Mouse (Mus musculus) forebrain, embryonic 12.5 days (tissue): ENCODE results near the gene P3h3. TPM values are rescaled to one million over a fixed set of nuclear protein-coding genes. Genes with fewer than 3 reads are reported as not detected.
"Not testable (repeated sequence)": the region's sequence is repeated elsewhere in the genome, so short reads cannot be mapped to it uniquely, and the experiment has no call there.

Experiments
- ATAC-seq: fragments of 200-750 bp; cut with Nextera tagmentation; 2 replicates; pipeline ENCODE4 v1.8.0; 2017; ENCODE audit warnings: moderate TSS enrichment; ENCODE audit not compliant: low FRiP score
- H3K27ac ChIP-seq: fragments of 300-500 bp; sonication (generic); 2 replicates; pipeline ENCODE4 v1.5.1; 2016; ENCODE audit warnings: mild to moderate bottlenecking
- H3K27me3 ChIP-seq: fragments of 300-500 bp; sonication (generic); 2 replicates; pipeline ENCODE4 v1.6.1; 2016; ENCODE audit warnings: mild to moderate bottlenecking
- H3K36me3 ChIP-seq: fragments of 300-500 bp; sonication (generic); replicated peaks from 2 replicates; pipeline ENCODE4 v1.6.1; 2016; ENCODE audit warnings: mild to moderate bottlenecking
- H3K4me1 ChIP-seq: fragments of 300-500 bp; sonication (generic); 2 replicates; pipeline ENCODE4 v1.6.1; 2016
- H3K4me2 ChIP-seq: fragments of 300-500 bp; sonication (generic); 2 replicates; pipeline ENCODE4 v1.6.1; 2016; ENCODE audit warnings: mild to moderate bottlenecking, moderate library complexity
- H3K4me3 ChIP-seq: fragments of 300-500 bp; sonication (generic); replicated peaks from 2 replicates; pipeline ENCODE4 v1.5.1; 2016; ENCODE audit warnings: mild to moderate bottlenecking
- H3K9ac ChIP-seq: fragments of 300-500 bp; sonication (generic); 2 replicates; pipeline ENCODE4 v1.6.1; 2016; ENCODE audit warnings: mild to moderate bottlenecking
- H3K9me3 ChIP-seq: fragments of 300-500 bp; sonication (generic); 2 replicates; pipeline ENCODE4 v1.6.1; 2016
- WGBS: fragments of 180-500 bp; shearing (Covaris S2); methylation state at CpG from one replicate; pipeline ENCODE4 v1.1.7; 2016; 5-methylcytosine and 5-hydroxymethylcytosine counted together
- polyA plus RNA-seq: library from polyadenylated mRNA; unstranded; fragments of >200 nt; fragmentation: Nextera tagmentation; extraction: Ambion mirVana; gene quantifications from 2 replicates; pipeline ENCODE4 v1.2.1, GENCODE M21; 2016

The P3h3 gene
- polyA plus RNA-seq, 1 experiment from 2014 or later = 19.8 TPM

DNA sequence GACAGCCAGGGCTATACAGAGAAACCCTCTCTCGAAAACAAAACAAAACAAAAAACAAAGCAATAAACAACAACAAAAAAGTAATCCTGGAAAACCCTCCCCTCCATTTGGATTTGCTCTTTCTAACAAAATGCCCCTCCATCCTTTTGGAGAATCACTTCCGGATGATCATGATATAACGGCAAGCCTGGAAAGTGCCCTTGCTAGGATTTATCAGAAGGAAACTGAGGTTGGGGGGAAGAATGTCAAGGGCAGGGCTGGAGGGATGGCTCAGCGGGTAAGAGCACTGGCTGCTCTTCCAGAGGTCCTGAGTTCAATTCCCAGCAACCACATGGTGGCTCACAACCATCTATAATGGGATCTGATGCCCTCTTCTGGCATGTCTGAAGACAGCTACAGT is 53.9 kb downstream of the P3h3 start:
- H3K4me3 ChIP-seq, H3K9ac ChIP-seq, H3K27me3 ChIP-seq, H3K4me2 ChIP-seq, H3K36me3 ChIP-seq, H3K27ac ChIP-seq, H3K9me3 ChIP-seq, ATAC-seq: not testable (repeated sequence)
- 99% methylated on average over 4 of the region's 4 CpGs for WGBS
- H3K4me1 ChIP-seq = peaks cover 22% of the 10 kb centered on the region

- Histone ChIP-seq H3K27me3 (no peaks in the 10 kb centered on the region), H3K36me3 (no peaks in the 10 kb centered on the region), H3K4me3 (no peak overlapping the region), H3K9ac (no peak overlapping the region), H3K4me1 (peaks cover 16% of the 10 kb centered on the region), H3K27ac (no peak overlapping the region), H3K4me2 (no peak overlapping the region), H3K9me3 (no peaks in the 10 kb centered on the region)
- ATAC-seq = no peak
- WGBS = 80% methylated on average over 3 of the region's 3 CpGs
These were observed 54.5 kb downstream of the P3h3 start for GRCm38 (mm10) chr6:124803061-124803460.

DNA sequence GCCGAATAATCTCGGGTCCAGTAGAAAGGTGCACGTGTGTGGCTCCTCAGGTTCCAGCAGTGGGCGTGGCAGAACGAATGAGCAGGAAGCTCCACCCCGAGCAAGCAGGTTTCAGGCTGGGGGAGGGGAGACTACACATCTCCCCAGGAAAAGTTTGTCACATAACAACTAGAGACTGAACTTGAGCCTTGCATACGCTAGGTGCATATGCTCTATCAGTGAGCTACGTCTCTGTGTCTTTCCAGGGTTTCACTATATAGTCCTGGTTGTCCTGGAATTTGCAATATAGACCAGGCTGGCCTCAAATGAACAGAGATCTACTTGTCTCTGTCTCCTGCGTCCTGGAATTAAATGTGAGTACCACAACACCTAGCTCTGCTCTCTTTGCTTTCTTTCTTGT is 55.2 kb downstream of the P3h3 start:
- WGBS = 11% methylated on average over 6 of the region's 9 CpGs
- H3K27ac ChIP-seq = not testable (repeated sequence)

GRCm38 (mm10) chr6:124796200-124796599 is 61.4 kb downstream of the P3h3 start:
- no peak for ATAC-seq
- 87% methylated on average over 2 of the region's 2 CpGs for WGBS
- Histone ChIP-seq H3K9ac (no peak overlapping the region), H3K4me2 (no peak overlapping the region), H3K4me1 (0 out of 2 replicates have a peak, but pooled peaks cover 5% of the 10 kb centered on the region), H3K9me3 (no peaks in the 10 kb centered on the region), H3K4me3 (no peak overlapping the region), H3K36me3 (no peaks in the 10 kb centered on the region), H3K27me3 (no peaks in the 10 kb centered on the region), H3K27ac (no peak overlapping the region)

More for the DNA sequence above, 55.2 kb downstream of the P3h3 start:
- H3K9ac ChIP-seq, H3K9me3 ChIP-seq, H3K36me3 ChIP-seq, H3K27me3 ChIP-seq, H3K4me3 ChIP-seq, ATAC-seq: not testable (repeated sequence)
- Histone ChIP-seq H3K4me2 (peak overlapping the region; percentile 29; the same call in 1 of the 2 replicates), H3K4me1 (peaks cover 14% of the 10 kb centered on the region)

DNA sequence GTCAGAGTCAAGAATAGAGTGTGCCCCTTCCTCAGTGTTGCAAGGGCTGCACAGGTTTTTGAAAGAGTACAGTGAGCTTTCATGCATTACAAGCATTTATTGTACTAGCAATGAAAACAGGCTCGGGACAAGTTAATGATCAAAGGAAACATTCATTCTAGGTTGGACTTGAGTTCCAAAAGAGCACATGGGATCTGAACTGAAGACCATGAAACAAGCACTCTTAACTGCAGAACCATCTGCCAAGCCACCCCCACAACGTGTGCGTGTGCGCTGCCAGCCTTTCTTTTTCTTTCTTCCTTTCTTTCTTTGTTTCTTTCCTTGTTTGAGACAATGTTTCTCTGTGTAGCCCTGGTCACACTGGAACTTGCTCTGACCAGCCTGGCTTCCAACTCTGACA is 61.8 kb downstream of the P3h3 start:
- no peak for ATAC-seq
- Histone ChIP-seq H3K36me3 (no peaks in the 10 kb centered on the region), H3K4me3 (no peak overlapping the region), H3K27ac (no peak overlapping the region), H3K4me2 (no peak overlapping the region), H3K9ac (no peak overlapping the region), H3K27me3 (no peaks in the 10 kb centered on the region), H3K4me1 (0 out of 2 replicates have a peak, but pooled peaks cover 5% of the 10 kb centered on the region), H3K9me3 (no peaks in the 10 kb centered on the region)
- WGBS = 68% methylated on average over 4 of the region's 4 CpGs

DNA sequence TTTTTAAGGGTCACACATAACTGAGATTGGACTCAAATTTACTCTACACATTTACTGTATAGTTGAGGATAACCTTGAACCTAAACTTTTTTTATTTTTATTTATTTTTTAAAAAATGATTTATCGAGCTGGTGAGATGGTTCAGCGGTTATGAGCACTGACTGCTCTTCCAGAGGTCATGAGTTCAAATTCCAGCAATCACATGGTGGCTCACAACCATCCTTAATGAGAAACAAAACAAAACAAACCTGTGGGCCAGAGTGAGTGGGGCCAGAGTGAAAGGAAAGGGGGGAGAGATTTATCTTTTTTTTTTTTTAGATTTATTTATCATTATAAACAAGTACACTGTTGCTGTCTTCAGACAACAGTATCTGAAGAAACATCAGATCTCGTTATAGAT is 65.6 kb downstream of the P3h3 start:
- Histone ChIP-seq H3K9ac (no peak overlapping the region), H3K27me3 (no peaks in the 10 kb centered on the region), H3K9me3 (no peaks in the 10 kb centered on the region), H3K27ac (no peak overlapping the region), H3K4me1 (0 out of 2 replicates have a peak, but pooled peaks cover 5% of the 10 kb centered on the region), H3K36me3 (no peaks in the 10 kb centered on the region), H3K4me3 (no peak overlapping the region), H3K4me2 (no peak overlapping the region)
- 86% methylated on average over 3 of the region's 3 CpGs for WGBS
- ATAC-seq = no peak

Other genes with a start within 250 kb of the P3h3 start
- 0.08 TPM in 2 replicates for gene C1s2, start 221.7 kb downstream of the P3h3 start, polyA plus RNA-seq
- gene Lpcat3, start 194.7 kb downstream of the P3h3 start, polyA plus RNA-seq = 28.1 and 35.0 TPM in 2 replicates
- 194 and 199 TPM in 2 replicates for gene Emg1, start 145.6 kb downstream of the P3h3 start, polyA plus RNA-seq
- gene Phb2, start 145.4 kb downstream of the P3h3 start, polyA plus RNA-seq = 330 and 338 TPM in 2 replicates
- 5.4 and 6.1 TPM in 2 replicates for gene Ptpn6, start 119.0 kb downstream of the P3h3 start, polyA plus RNA-seq
- gene Grcc10, start 116.4 kb downstream of the P3h3 start, polyA plus RNA-seq = 550 and 568 TPM in 2 replicates
- gene Gm45234, start 101.7 kb downstream of the P3h3 start, polyA plus RNA-seq = not detected in 2 replicates
- gene Atn1, start 101.2 kb downstream of the P3h3 start, polyA plus RNA-seq = 17.6 and 19.2 TPM in 2 replicates
- gene Eno2, start 88.1 kb downstream of the P3h3 start, polyA plus RNA-seq = 10.5 and 10.6 TPM in 2 replicates
- gene Lrrc23, start 78.0 kb downstream of the P3h3 start, polyA plus RNA-seq = 3.3 and 4.0 TPM in 2 replicates
- 4.5 and 7.7 TPM in 2 replicates for gene Spsb2, start 49.1 kb downstream of the P3h3 start, polyA plus RNA-seq
- 559 and 592 TPM in 2 replicates for gene Tpi1, start 43.5 kb downstream of the P3h3 start, polyA plus RNA-seq
- gene Usp5, start 28.3 kb downstream of the P3h3 start, polyA plus RNA-seq = 199 and 221 TPM in 2 replicates
- gene Cdca3, start 28.2 kb downstream of the P3h3 start, polyA plus RNA-seq = 233 and 244 TPM in 2 replicates
- 0.67 and 1.1 TPM in 2 replicates for gene Gnb3, start 17.5 kb downstream of the P3h3 start, polyA plus RNA-seq
- 9.9 and 10.2 TPM in 2 replicates for gene Gpr162, start 6.2 kb upstream of the P3h3 start, polyA plus RNA-seq
- 0.12 and 0.14 TPM in 2 replicates for gene Cd4, start 30.5 kb upstream of the P3h3 start, polyA plus RNA-seq
- gene Lag3, start 54.0 kb upstream of the P3h3 start, polyA plus RNA-seq = 2.0 and 3.0 TPM in 2 replicates
- gene Ptms, start 62.4 kb upstream of the P3h3 start, polyA plus RNA-seq = 516 and 526 TPM in 2 replicates
- gene Mlf2, start 73.6 kb upstream of the P3h3 start, polyA plus RNA-seq = 445 and 449 TPM in 2 replicates
- gene Cops7a, start 107.8 kb upstream of the P3h3 start, polyA plus RNA-seq = 104 and 110 TPM in 2 replicates
- 6.9 and 8.2 TPM in 2 replicates for gene Pianp, start 138.9 kb upstream of the P3h3 start, polyA plus RNA-seq
- 16.7 and 19.1 TPM in 2 replicates for gene Zfp384, start 151.4 kb upstream of the P3h3 start, polyA plus RNA-seq
- 163 and 164 TPM in 2 replicates for gene Ing4, start 182.0 kb upstream of the P3h3 start, polyA plus RNA-seq
- 14.7 and 17.7 TPM in 2 replicates for gene Acrbp, start 191.9 kb upstream of the P3h3 start, polyA plus RNA-seq
- 0.31 TPM in 1 of 2 replicates, not detected in the other for gene Lpar5, start 210.2 kb upstream of the P3h3 start, polyA plus RNA-seq
- 120 and 124 TPM in 2 replicates for gene Chd4, start 238.2 kb upstream of the P3h3 start, polyA plus RNA-seq